Mouse (Mus musculus): Measurements from ENCODE around the gene BC037034.

The BC037034 gene

DNA sequence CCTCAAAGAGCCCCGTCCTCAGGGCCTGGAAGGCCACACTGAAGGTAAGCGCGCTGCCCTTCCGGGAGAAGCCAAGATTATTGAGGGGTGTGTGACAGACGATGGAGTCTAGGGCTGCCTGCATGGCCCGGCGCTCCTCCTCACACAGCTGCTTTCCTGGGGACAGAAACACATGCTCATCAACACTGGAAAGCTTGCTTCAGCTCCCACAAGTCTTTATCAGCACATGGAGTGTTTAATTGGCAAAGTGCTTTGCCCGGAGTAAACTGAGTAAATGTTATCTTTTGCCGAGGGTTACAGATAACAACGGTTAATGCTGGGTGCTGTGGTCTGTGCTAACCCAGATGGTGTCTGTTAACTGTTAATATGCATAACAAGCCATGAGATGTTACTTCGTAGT is 3.0 kb downstream of the BC037034 start:
- DNase-seq, result no peak

- DNase-seq, result no peak
Observed at GRCm38 (mm10) chr5:138260051-138260450, 3.8 kb downstream of the BC037034 start.

GRCm38 (mm10) chr5:138258993-138259392 is 4.8 kb downstream of the BC037034 start:
- no peak for DNase-seq

DNA sequence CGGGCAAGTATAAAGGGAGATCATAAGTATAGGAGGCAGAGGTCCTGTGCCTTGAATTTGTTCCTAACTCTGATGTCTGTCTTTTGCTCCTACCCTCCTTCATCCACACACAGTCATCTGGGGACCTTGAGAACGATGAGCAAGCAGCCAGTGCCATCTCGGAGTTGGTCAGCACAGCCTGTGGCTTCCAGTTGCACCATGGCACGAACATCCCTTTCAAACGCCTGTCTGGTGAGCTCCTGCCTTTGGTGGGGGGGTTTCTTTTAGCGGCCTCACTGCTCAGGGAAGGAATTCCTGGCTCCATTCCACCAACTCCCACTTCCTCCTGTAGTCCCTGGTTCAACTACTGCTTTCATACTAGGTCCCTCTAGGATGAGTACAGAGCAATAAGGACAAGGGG is 5.3 kb downstream of the BC037034 start:
- no peak for DNase-seq

- no peak for DNase-seq
Observed at GRCm38 (mm10) chr5:138258078-138258477, 5.8 kb downstream of the BC037034 start.

- DNase-seq, result no peak
Observed at GRCm38 (mm10) chr5:138257585-138257978, 6.3 kb downstream of the BC037034 start.

- DNase-seq, result peak; percentile 51 to 53
Observed at GRCm38 (mm10) chr5:138256966-138257584, 6.8 kb downstream of the BC037034 start.

DNA sequence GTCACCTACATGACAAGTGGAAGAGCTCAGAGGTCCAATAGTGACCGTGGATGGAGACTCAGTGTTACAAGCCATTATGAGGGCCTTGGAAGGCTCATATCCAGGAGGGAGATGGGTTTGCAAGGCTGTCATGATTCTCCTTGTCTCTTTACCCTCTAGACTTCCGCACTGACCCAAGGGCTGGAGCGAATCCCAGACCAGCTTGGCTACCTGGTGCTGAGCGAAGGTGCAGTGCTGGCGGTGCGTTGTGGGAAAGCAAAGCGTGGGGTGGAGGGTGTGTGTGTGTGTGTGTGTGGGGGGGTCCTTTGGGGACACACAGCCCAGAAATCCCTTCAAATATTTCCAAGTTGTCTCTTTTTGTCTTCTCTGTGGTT is 7.8 kb downstream of the BC037034 start:
- no peak for DNase-seq

DNA sequence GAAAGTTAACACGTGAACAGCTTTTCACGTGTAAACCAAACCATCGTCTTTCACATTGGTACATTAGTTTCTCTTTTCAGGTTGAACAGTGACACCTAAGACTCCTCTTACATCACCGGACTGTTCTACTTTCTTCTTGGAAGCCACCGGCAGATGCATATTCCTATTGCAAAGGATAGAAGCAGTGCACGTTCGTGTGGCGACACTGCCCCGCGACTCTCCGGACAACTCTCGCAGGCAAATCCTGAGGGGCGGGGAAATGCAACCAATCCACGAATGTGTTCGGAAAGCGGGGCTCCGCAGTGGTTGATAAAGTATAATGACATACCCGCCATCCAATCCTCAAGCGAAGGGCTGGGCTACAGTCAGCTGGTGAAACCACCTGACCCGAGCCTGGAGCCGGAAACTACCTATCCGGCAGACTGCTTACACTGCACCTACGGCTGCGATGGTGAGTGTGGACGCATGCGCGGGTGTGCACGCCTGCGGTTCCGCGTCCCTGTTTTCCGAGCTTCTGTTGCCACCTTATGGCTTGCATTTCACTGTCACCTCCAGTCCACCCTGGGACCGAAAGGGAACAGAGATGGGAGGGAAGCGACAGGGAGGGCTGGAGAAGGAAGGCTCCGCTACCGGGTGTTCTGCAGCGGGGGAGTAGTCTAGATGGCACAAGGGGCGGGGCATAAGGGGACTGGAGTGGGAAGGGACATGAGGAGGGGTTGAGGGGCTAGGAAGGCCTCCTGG is 8.3 kb downstream of the BC037034 start, which contains the start of gene Lamtor4:
Lamtor4 (plus strand) TSS at position 130 of the 741 bp plus-strand sequence.
- peak; percentile 88 to 90 for DNase-seq

DNA sequence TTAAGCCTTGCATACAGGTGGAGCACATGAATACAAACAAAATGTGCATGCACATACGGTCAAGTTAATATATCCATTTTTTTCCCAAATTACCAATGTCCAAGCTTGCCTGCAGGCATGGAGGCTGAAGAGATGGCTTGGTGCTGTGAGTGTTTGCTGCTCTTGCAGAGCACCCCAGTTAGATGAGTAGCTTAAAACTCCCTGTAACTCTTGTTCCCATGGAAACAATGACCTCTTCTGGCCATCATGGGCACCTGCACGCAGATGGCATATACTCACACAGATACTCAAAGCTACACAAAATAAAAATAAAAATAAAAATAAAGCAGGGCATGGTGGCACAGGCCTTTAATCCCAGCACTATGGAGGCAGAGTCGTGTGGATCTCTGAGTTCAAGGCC is 10.8 kb downstream of the BC037034 start:
- no peak for DNase-seq

DNA sequence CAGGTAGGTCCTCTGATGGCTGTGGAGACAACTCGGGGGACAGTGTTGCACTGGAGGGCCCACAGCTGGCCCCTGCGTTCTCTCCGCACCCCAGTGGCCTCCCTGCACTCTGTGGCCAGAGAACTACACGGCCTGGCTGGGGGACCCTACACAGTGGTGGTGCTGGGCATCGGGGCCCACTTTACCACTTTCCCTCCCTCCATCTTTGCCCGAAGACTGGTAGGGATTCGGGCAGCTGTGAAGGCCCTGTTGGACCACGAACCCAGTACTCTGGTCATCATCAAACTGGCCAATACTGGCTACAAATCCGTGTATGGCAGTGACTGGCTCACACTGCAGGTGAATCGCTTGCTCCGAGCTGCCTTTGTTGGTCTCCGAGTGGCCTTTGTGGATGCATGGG is 12.7 kb downstream of the BC037034 start:
- DNase-seq, result no peak

DNA sequence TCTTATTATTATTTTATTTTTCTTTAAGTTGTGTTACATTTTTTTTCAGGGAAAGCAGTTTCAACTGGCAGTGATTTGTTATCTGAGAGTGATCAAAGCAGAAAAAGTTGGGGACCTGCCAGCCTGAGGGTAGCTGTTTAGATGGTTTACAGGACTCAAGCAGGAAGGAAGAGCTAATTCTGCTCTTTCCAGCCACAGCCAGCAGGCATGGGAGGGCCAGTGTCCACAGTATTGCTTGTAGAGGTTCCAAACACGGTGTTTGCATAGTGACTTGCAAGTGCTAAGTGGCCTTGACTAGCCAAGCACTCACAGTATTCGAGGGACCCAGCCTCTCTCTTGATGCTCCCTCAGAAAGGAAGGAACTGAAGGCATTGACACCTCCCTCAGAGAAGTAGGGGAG is 22.3 kb downstream of the BC037034 start:
- no peak for DNase-seq

GRCm38 (mm10) chr5:138234224-138234623 is 29.6 kb downstream of the BC037034 start:
- no peak for DNase-seq

GRCm38 (mm10) chr5:138233778-138234177 is 30.1 kb downstream of the BC037034 start:
- DNase-seq, result no peak

DNA sequence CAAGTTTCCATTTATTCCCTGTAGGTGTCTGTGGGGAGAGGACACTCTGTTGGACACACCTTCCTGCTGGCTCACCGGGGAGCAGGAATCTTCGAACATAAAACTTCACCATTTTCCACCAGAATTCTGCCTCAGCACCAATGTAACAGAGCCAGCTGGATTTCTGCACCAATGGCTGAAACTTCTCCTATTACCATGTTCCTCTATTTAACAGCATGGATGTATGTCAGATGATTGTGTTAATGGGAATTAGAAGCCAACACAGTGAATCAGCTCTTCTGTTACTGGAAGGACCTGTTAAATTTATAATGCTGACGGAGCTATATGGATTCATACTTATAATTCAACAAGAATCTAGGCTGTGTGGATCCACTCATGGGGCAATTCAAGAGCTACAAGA is 34.3 kb downstream of the BC037034 start:
- DNase-seq, result no peak

- DNase-seq, result peak; percentile 65 to 70
Observed at GRCm38 (mm10) chr5:138228026-138228425, 35.8 kb downstream of the BC037034 start.

DNA sequence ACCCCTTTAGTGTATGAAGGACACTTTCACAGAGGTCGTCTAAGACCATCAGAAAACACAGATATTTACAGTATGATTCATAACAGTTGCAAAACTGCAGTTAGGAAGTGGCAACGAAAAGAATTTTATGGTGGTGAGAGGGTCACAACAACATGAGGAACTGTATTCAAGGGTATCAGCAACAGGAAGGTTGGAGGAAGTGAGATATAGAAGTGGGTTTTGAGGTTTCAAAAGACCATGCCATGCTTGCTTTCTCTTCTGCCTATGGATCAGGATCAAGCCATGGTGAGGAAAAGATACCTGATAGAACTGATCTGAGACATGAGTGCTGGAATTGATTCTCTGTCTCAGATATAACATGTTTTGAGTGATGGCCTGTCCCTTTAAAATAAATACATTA is 36.5 kb downstream of the BC037034 start:
- DNase-seq, result peak in 1 of 2 experiments; percentile 14

DNA sequence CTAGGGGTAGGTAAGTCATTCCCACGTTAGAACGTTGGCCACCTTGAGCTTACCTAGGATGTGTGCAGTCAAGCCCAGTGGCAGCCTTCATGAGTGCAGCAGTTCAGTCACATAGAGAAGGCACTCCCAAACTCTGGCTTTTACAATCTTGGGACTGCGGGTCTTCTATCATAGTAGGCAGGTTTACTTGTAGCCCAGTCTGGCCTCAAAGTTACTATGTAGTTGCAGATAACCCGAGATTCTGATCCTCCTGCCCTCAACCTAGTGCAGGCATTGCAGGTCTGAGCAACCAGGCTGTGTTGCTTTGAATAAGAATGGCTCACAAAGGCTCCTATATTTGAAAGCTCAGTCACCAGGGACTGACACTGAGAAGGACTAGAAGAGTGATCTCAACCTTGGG is 37.3 kb downstream of the BC037034 start:
- no peak for DNase-seq

GRCm38 (mm10) chr5:138225700-138226099 is 38.1 kb downstream of the BC037034 start, which contains the start of gene Nxpe5:
Nxpe5 (plus strand) TSS chr5:138225898.
- DNase-seq, result no peak

DNA sequence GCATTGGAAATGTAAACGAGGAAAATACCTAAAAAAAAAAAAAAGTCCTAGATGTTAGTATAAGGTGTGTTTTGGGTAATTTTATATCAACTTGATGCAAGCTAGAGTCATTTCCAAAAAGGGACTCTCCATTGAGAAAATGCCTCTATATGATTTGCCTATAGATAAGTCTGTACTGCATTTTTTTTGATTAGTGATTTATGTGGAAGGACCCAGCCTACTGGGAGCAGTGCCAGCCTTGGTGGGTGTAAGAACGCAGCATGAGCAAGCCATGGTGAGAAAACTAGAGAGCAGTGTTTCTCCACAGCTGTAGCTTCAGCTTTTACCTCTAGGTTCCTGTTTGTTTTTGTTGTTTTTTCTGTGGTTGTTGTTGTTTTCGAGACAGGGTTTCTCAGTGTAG is 40.5 kb downstream of the BC037034 start:
- no peak for DNase-seq

- peak; percentile 85 to 87 for DNase-seq
Observed at GRCm38 (mm10) chr5:138222111-138222510, 41.7 kb downstream of the BC037034 start.

- no peak for DNase-seq
Observed at GRCm38 (mm10) chr5:138219864-138220263, 44.0 kb downstream of the BC037034 start.

DNA sequence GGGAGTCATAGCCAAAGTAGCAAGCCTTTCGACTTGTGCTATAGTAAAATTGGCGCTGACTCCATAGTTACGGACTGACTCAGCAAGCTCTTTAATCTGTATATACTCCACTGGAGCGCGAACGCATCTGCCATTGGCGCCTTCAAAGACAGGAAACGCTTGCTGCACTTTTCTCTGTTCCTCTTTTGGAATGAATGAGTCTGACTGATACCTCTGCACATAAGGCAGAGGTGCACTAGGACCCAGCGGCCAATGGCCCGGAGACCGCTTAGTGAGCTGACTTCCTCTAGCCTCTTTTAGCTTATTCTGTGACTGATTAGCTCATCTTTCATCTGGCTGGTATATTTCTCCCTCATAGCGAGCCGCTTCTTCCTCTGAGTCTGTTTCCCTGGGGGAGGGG is 47.2 kb downstream of the BC037034 start:
- peak; percentile 28 to 48 for DNase-seq
